Mouse (Mus musculus) olfactory bulb, adult 2 months (tissue): ENCODE measurements around the gene Abcc4.

Experiments used
- CTCF ChIP-seq: fragments of 200-500 bp; IDR thresholded peaks from 2 replicates; pipeline ENCODE4 v1.5.1; 2012; ENCODE audit warnings: low read depth, mild to moderate bottlenecking, low read length, moderate library complexity; ENCODE audit not compliant: insufficient read depth
- POLR2A ChIP-seq: fragments of 200-500 bp; IDR thresholded peaks from 2 replicates; pipeline ENCODE4 v1.6.1; 2012; ENCODE audit warnings: mild to moderate bottlenecking, low read depth, low read length, moderate library complexity; ENCODE audit not compliant: insufficient read depth

DNA sequence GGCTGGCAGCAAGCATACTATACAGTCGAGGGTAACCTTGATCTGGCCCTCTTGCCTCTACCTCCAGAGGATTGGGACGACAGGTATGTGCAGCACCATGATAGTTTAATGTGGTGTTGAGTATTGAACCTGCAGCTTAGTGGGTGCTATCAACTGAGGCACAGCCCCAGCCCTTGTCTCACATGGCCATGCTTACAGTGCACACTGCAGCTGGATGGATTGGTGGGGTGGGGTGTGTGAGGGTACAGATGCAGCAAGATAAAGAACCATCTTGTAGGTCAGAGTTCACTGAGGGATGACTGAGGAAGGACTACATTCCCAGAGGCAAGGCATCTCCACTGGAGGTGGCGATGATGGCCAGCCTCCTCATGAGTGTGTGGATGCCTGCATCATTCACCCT, 174.5 kb downstream of the Abcc4 start:
- no peak for TF ChIP-seq POLR2A
- TF ChIP-seq CTCF = no peak
